Mouse (Mus musculus) neural tube, embryonic 11.5 days (tissue): ENCODE measurements at regions not wholly inside any gene's neighbourhood (a gene's known extent, or its start where the extent isn't known, plus 50 kb on each side); places are given as distances from the start of the nearest gene placed in this dataset.

Experiments used
- ATAC-seq: fragments of 200-750 bp; cut with Nextera tagmentation; 2 replicates; pipeline ENCODE4 v1.8.0; 2017; ENCODE audit warnings: moderate number of reproducible peaks, mild to moderate bottlenecking, moderate TSS enrichment, moderate library complexity; ENCODE audit not compliant: insufficient read depth, low FRiP score, low TSS enrichment
- DNase-seq: peaks from one replicate; pipeline ENCODE4 v3.0.0-alpha.2; 2015; ENCODE audit warnings: low spot score
- H3K27ac ChIP-seq: fragments of 300-500 bp; sonication (generic); 2 replicates; pipeline ENCODE4 v1.5.1; 2014; ENCODE audit warnings: low read depth, mild to moderate bottlenecking, low read length
- H3K27me3 ChIP-seq: fragments of 300-500 bp; sonication (generic); 2 replicates; pipeline ENCODE4 v1.6.1; 2014; ENCODE audit warnings: mild to moderate bottlenecking, low read length, mixed read lengths; ENCODE audit not compliant: control insufficient read depth, insufficient read depth
- H3K36me3 ChIP-seq: fragments of 300-500 bp; sonication (generic); 2 replicates; pipeline ENCODE4 v1.6.1; 2014; ENCODE audit warnings: mild to moderate bottlenecking, low read length, moderate library complexity, mixed read lengths; ENCODE audit not compliant: control insufficient read depth, insufficient read depth
- H3K4me1 ChIP-seq: fragments of 300-500 bp; sonication (generic); 2 replicates; pipeline ENCODE4 v1.6.1; 2014; ENCODE audit warnings: low read length, mixed read lengths; ENCODE audit not compliant: control insufficient read depth, insufficient read depth
- H3K4me2 ChIP-seq: fragments of 300-500 bp; sonication (generic); 2 replicates; pipeline ENCODE4 v1.6.1; 2014; ENCODE audit warnings: low read depth, mild to moderate bottlenecking, moderate library complexity
- H3K4me3 ChIP-seq: fragments of 300-500 bp; sonication (generic); 2 replicates; pipeline ENCODE4 v1.5.1; 2014; ENCODE audit warnings: low read depth, low read length
- H3K9ac ChIP-seq: fragments of 300-500 bp; sonication (generic); 2 replicates; pipeline ENCODE4 v1.6.1; 2014; ENCODE audit warnings: mild to moderate bottlenecking, low read length
- H3K9me3 ChIP-seq: fragments of 300-500 bp; sonication (generic); 2 replicates; pipeline ENCODE4 v1.6.1; 2016; ENCODE audit warnings: low read length; ENCODE audit not compliant: control insufficient read depth
- WGBS: fragments of 180-500 bp; shearing (Covaris S2); extraction: QIAGEN DNeasy Blood & Tissue Kit; methylation state at CpG from one replicate; pipeline ENCODE4 v1.1.7; 2014; 5-methylcytosine and 5-hydroxymethylcytosine counted together

DNA sequence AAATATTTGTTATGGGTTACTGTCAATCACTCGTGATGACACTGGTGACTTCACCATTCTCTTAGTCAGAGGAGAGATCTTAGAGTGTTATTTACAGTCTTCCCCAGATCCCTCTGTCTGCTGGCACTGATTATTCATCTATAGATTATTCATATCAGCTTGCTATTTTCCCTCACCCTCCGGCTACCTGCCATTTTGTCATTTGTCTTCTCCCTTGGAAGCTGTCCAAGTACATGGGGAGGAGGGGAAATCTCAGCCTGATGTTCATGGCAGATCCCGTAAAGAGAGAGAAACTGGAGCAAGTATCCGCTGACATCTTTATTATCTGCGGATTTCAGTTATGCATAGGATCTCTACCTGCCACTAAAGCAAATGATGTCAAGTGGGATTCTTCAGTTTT is 222.9 kb upstream of the Robo1 start:
- no peaks in the 10 kb centered on the region for H3K27me3 ChIP-seq
- H3K4me2 ChIP-seq, result no peak overlapping the region
- H3K36me3 ChIP-seq, result no peaks in the 10 kb centered on the region
- no peak overlapping the region for H3K27ac ChIP-seq
- DNase-seq (no peak), ATAC-seq (no peak)
- WGBS, result 77% methylated on average over 5 of the region's 5 CpGs
- no peak overlapping the region for H3K9ac ChIP-seq
- no peaks in the 10 kb centered on the region for H3K9me3 ChIP-seq
- H3K4me3 ChIP-seq, result no peak overlapping the region
- H3K4me1 ChIP-seq, result no peaks in the 10 kb centered on the region

- Histone ChIP-seq H3K4me3 (no peak overlapping the region), H3K36me3 (no peaks in the 10 kb centered on the region), H3K27me3 (no peaks in the 10 kb centered on the region), H3K4me2 (no peak overlapping the region), H3K9me3 (no peaks in the 10 kb centered on the region), H3K4me1 (no peaks in the 10 kb centered on the region), H3K9ac (no peak overlapping the region), H3K27ac (no peak overlapping the region)
- ATAC-seq (no peak), DNase-seq (no peak)
- 68% methylated on average over 4 of the region's 4 CpGs for WGBS
Measured at GRCm38 (mm10) chr16:72088053-72088452, 220.1 kb upstream of the Robo1 start.

- no peaks in the 10 kb centered on the region for H3K36me3 ChIP-seq
- no peak for ATAC-seq
- WGBS, result 81% methylated on average over 6 of the region's 6 CpGs
- H3K27me3 ChIP-seq, result no peaks in the 10 kb centered on the region
- no peak for DNase-seq
- H3K4me2 ChIP-seq, result no peak overlapping the region
- H3K9ac ChIP-seq, result no peak overlapping the region
- no peak overlapping the region for H3K4me3 ChIP-seq
- no peaks in the 10 kb centered on the region for H3K4me1 ChIP-seq
- no peak overlapping the region for H3K27ac ChIP-seq
- no peaks in the 10 kb centered on the region for H3K9me3 ChIP-seq
Measured at GRCm38 (mm10) chr16:72088916-72089315, 219.2 kb upstream of the Robo1 start.
